Mouse (Mus musculus) testis, postnatal 14 days (tissue): Measurements from ENCODE around the gene Ccdc40.
"Not testable (repeated sequence)": the region's sequence is repeated elsewhere in the genome, so short reads cannot be mapped to it uniquely, and the experiment has no call there.

Experiments used
- DNase-seq: peaks from one replicate; pipeline ENCODE4 v3.0.0; 2021; ENCODE audit warnings: low spot score

The Ccdc40 gene

DNA sequence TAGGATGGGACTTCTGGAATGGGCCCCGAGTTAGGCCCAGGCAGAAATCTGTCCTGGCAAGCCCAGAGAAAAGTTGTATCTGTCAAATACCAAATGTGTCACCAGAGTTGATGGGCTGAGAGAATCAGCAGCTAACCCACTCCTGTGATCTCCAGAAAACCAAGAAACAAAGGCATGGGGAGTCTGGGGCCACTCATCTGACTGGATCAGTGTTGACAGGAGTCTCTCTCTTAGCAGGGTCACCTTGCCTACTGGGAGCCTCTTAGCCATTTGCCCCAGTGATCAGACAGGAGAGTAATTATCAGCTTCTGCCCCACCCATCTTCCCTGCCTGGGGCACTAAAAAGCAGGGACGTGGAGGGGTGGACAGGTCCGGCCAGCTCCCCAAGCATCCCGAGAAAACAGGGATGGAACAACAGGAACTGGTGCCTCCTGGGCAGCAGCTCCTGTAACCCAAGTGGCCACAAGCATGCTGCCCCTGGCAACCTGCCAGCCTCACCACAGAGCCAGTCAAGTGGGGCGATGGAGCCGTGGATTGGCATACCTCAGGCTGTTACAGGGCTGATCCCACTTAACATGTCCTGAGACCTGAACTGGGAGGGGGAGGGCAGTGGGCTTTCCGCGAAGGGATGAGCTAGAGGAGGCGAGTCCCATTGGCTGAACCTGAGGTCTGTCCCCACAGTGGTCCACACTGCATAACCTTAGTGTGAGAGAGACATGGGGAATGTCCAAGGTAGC lies 57.6 kb downstream of the Ccdc40 start:
- no peak for DNase-seq

DNA sequence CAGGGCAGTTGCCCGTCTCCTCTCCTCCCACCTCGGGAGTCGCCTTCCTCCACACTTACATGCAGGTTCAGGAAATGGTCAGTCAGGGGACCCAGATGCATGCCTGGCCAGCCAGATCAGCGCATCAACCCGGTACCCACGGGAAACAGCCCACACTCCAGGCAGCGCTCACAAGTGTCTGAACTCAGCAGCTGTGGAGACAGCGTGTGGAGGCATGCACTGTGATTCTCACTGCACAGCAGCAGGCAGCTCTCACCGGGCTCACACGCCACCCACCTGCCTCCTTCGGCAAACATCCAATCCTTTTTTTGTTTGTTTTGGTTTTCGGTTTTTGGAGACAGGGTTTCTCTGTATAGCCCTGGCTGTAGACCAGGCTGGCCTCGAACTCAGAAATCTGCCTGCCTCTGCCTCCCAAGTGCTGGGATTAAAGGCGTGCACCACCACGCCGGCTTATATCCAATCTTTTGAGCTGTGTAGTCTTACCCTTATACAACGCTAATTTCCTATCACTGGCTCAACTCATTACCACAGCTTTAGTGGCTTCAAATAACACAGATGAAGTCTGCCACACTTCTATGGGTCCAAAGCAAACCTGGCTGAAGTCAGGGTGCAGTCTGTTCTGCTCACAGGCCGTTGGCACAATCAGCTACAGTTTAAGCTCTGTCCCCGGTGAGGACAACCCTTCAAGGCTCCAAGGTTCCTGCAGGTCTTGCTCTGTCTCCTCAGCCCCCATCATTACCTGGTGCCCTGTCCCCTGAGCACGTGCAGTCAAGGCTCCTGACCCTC lies 59.0 kb downstream of the Ccdc40 start:
- no peak for DNase-seq

DNA sequence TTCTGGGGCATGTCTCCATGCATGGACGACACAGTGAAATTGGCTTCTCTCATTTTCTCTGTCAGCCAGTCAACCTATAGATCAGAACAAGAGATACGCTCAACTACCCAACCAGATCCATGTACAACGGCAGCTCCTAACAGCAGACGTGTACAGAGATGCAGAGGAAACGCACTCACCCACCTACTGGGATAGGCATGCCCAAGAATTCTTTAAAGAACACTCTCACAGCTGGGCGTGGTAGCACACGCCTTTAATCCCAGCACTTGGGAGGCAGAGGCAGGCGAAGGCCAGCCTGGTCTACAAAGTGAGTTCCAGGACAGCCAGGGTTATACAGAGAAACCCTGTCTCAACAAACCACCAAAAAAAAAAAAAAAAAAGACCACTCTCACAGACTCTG lies 64.5 kb downstream of the Ccdc40 start:
- DNase-seq, result not testable (repeated sequence)

DNA sequence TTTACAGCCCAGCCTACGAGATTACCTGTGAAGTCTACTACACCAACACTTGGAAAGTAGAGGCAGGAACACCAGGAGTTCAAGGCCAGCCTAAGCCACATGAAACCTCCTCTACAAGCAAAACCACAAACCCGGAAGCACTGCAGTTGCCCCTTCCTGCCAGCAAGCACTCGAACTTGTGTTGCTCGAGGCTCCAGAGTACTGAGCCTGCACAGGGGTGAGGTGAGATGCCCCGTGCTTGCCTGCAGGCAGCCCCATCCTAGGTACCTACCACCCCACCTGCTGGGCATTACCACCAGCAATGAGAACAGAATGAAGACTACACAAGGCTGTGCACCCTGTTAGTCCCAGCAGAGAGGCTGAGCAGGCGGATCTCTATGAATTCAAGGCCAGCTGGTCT lies 69.6 kb downstream of the Ccdc40 start:
- DNase-seq, result no peak

DNA sequence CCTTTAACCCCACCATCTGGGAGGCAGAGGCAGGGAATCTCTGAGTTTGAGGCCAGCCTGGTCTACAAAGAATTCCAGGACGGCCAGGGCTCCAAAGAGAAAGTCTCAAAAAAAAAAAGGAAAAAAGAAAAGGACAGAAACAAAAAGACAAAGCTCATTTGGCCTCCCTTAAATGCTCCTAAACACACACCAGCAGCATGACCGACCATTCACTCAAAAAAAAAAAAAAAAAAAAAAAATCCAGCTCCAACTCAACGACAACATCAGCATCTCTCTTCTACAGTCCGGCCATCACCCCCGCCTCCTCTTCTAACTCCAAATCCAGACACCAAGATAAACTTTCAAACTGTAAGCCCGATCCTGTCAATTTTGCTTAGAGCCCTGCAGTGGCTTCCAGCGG lies 70.5 kb downstream of the Ccdc40 start:
- no peak for DNase-seq

DNA sequence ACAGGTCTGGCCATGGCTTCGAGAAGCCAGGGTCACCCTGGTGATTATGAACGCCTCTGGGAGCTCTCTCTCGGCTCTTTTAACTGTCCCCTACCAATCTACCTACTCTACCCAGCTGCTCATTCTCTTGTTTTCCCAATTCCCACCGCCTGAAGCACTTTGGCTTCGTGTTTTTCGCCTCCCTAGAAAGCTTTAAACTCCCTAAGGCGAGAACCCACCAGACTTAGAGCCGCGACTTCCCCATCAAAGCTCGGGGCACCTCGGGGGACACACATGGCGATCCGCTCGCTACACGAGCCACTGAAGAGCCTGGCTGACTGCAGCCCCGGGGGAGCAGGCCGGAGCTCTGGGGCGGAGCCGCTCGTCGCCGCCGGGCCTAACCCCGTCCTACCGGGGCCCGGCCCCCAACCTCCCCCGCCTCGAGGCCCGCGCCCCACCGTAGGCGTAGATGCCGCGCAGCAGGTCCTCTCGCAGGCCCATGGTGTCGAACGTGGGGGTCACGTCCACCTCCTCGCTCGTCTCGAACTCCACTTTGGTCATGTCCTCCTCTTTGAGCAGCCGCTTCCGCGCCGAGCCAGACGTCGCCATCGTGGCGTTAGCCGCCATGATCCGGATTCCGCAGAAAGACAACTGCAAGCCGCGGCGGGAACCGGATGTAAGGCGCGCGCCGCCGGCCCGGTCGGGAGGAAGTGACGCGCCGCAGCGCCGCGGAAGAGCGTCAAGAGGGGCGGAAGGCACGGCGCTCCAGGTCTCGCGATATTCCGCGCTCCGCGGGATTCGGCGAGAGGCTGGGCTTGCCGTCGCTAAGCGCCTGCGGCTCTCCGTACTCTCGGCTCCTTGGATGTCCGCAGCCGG lies 71.2 kb downstream of the Ccdc40 start, which contains the start of gene Eif4a3:
Gene Eif4a3 (minus strand): TSS at position 699 of the 855 bp plus-strand sequence.
- DNase-seq, result peak; percentile 95

DNA sequence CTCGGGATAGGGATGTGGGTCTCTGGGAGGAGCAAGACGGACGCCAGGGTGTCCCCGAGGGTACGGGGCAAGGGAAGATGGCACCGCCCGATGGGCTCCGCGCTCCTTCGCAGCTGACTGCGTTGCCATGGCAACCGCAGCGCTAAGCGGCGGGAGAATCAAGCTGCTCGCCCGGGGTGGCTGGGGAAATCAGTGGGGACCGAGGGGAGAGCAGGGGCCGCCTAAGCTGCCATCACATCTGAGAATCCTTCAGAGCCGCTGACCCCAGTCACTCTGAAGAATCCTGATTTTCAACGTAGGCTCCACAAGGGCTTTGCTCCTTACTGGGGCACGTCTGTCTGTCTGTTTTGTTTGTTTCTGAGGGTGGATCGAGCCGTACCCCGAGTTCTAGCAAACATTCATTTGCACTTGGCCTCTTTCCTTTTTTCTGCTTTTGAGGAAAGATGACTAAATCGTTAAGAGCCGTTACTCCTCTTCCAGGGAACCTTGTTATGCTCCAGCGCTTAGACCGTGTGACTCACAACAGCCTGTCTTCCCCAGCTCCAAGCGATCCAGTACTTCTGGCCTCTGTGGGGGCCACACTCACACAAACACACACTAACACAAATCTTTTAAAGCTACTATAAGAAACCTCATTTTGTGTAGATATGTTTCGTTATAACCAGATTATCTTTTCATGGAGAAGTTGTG lies 72.0 kb downstream of the Ccdc40 start:
- no peak for DNase-seq

DNA sequence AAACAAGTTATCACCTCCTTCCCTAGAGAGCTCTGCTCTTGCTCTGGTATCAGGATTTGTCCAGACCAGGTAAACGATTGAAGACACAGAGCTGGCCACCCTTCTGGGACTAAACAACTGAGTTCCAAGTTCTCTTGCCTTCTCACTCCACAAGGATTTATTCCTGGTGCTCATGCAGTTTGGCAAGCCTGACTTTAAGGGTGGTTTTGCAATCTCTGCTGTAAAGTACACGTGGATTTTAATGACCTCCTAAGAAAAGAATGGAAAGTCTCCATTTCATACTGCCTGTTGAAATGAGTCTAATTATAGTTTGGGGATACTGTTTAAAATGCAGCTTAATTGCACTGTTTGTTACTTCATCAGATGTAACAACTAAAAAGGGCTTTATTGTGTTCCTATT lies 72.6 kb downstream of the Ccdc40 start:
- no peak for DNase-seq

DNA sequence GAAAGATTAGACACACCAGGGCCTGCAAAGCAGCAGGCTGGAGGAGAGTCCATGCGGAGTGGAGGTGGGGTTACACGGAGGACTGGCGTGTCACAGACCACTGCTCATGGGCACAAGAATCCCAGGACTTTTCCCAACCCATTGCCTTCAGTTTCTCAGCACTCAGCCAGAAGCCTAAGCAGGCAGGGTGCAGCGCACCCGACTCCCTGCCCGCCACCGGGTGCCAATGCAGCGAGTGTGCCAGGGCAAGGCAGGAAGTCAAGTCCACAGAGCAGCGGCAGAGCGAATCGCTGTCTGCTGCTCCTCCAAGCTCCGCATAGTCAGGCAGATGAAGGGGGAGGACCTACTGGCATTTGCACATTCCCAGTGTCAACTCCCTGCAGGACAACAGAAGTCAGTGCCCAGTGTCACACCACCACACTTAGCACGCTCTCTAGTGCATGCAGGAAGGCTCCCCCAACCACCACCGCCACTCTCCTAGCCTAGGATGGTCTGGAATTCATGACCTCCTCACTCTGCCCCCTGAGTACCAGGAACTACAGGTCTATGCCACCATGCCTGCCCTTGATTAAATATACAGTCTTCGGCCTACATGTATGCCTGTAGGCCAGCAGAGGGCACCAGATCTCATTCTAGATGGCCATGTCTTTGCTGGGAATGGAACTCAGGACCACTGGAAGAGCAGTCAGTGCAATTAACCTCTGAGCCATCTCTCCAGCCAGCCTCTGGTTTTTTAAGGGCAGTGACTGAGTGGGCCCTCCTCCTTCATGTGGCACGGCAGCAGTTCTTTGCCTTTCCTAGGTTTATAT lies 76.7 kb downstream of the Ccdc40 start:
- no peak for DNase-seq

DNA sequence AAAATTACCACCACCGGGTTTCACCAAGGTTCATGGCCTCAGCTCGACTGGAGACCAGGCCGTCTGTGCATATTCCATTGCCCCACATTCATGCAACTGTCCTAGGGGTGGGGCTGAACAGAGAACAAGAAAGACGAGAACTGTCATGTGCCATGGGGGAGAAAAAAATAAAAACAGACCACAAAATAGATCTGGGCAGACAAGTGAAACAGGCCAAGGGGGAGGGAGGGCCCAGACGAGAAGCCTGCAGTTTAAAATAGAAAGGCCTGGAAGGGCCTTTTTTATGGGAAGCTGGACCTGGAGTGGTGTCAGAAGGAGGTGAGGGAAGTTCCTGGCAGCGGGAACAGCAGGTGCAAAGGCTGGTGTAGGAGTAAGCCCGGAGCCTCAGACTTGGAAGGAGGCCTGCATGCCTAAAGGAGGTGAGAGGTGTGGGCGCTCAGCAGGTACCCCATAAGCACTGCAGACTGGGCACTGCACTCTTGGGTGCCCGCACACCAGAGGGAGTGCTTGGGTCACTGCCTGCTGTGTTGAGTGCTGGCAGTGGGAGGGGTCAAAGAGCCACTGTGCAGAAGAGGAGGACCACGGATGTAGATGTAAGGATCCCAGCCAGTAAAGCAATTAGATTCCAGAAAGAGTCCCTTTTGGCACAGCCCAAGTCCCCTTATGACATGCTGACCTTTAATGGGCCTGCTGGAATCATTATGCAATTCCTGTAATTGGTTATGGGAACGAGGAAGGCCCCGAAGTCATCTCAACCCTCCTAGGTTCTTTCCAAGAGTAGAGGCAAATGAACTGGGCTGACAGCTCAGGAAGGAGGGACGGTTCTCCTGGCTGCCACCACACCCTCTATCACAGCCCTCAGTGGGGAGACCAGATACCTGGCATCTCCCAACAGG lies 78.6 kb downstream of the Ccdc40 start:
- DNase-seq, result no peak

DNA sequence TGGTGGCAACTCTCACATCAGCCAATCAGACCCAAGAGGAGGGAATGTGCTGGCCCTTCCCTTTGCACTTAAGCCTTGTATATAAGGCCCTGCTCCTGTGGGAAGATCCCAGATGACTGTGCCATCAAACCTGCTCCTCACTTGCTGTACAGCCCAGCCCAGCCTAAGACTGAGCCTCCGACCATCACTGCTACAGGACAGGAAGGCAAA lies 79.2 kb downstream of the Ccdc40 start, which contains the start of gene Card14:
Gene Card14 (plus strand): TSS at position 111 of the 210 bp plus-strand sequence.
- no peak for DNase-seq

DNA sequence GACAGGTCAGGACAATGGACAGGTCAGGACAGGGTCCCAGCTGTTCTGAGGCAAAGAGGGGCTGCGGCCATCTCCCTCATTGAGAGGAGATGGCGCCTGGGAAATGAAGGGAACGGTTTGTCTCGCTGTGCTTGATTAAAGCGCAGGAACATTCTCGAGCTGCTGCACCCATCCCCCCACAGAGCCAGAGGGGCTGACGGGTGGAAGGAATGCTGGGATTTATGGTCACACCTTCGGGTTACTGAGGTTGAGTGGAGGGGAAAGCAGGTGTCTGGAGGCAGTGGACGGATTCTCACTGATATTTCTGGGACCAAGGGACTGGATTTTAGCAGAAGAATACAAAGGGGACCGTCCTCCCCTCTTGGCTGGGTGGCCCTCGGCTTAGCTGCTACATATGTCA lies 79.5 kb downstream of the Ccdc40 start:
- DNase-seq, result no peak

DNA sequence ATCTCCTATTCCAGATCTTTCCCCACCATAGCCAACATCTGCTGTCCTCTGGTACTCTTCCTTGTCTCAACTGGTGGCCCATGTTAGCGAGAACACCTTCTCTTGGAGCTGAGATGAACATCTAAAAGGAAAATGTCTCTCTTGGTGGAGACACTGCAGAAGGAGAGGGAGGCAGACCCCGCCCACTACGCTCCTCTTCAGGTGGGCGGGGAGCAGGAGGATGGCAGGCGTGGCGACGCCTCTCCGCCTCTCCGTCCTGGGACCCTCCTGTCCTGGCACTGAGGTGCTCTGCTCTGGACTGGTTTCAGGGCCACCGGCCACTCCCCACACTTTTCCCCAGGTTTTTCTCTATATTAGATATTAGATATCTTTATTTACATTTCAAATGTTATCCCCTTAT lies 82.2 kb downstream of the Ccdc40 start:
- DNase-seq, result no peak

DNA sequence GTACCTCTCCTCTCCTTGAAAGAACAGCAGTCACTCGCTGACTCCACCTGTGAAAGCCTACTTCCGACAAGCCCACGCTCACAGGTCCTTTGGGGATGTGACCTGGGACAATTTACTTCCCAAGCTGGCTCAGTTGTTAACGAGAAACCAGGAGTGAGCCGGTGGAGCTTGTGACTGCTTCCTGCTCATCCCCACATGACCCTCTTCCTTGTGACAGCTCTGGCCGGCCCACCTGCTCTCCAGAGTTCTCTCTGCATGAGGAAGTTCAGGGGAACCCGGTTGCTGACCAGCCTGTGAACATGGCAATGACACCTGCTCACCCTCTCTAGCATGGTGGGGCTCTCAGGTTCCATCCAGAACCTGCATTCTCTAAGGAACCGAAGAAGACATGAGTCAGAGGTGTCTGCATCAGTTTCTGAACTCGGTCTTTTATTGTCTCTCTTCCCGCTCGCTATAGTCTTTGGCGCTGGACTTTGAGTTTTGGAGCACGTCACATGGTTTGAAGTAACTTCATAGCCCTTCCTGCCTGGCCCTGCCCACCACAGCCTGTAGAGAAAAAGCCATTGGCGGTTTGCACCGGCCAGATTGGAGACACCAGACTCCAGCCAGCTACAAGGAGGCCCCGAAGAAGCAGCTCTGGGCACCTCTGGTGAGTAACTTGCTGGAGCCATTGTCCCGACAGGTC lies 86.0 kb downstream of the Ccdc40 start:
- DNase-seq, result no peak
